Mouse (Mus musculus) forebrain, embryonic 16.5 days (tissue): ENCODE measurements around the gene Atrnl1. TPM values are rescaled to one million over a fixed set of nuclear protein-coding genes. Genes with fewer than 3 reads are reported as not detected.
A peak's percentile ranks its signal among the peaks of the same experiment; 100 is the strongest.

Experiments
- ATAC-seq: fragments of 200-750 bp; cut with Nextera tagmentation; 2 replicates; pipeline ENCODE4 v1.8.0; 2017; ENCODE audit warnings: mild to moderate bottlenecking, moderate library complexity
- H3K27ac ChIP-seq: fragments of 300-500 bp; sonication (generic); 2 replicates; pipeline ENCODE4 v1.5.1; 2014; ENCODE audit warnings: low read length, control low read depth
- H3K27me3 ChIP-seq: fragments of 300-500 bp; sonication (generic); replicated peaks from 2 replicates; pipeline ENCODE4 v1.6.1; 2014; ENCODE audit warnings: low read length; ENCODE audit not compliant: control insufficient read depth, insufficient read depth
- H3K36me3 ChIP-seq: fragments of 300-500 bp; sonication (generic); 2 replicates; pipeline ENCODE4 v1.6.1; 2014; ENCODE audit not compliant: control insufficient read depth, insufficient read depth
- H3K4me1 ChIP-seq: fragments of 300-500 bp; sonication (generic); replicated peaks from 2 replicates; pipeline ENCODE4 v1.6.1; 2014; ENCODE audit warnings: low read length; ENCODE audit not compliant: control insufficient read depth, insufficient read depth
- H3K4me2 ChIP-seq: fragments of 300-500 bp; sonication (generic); 2 replicates; pipeline ENCODE4 v1.6.1; 2014; ENCODE audit warnings: mild to moderate bottlenecking, low read length, control low read depth
- H3K4me3 ChIP-seq: fragments of 300-500 bp; sonication (generic); replicated peaks from 2 replicates; pipeline ENCODE4 v1.5.1; 2014; ENCODE audit warnings: mild to moderate bottlenecking, low read length, control low read depth
- H3K9ac ChIP-seq: fragments of 300-500 bp; sonication (generic); replicated peaks from 2 replicates; pipeline ENCODE4 v1.6.1; 2014; ENCODE audit warnings: low read depth, low read length, control low read depth
- H3K9me3 ChIP-seq: fragments of 300-500 bp; sonication (generic); 2 replicates; pipeline ENCODE4 v1.6.1; 2016; ENCODE audit warnings: low read length; ENCODE audit not compliant: control insufficient read depth
- WGBS: fragments of 180-500 bp; shearing (Covaris S2); extraction: QIAGEN DNeasy Blood & Tissue Kit; methylation state at CpG from one replicate; pipeline ENCODE4 v1.1.7; 2014; 5-methylcytosine and 5-hydroxymethylcytosine counted together
- polyA plus RNA-seq: library from polyadenylated mRNA; unstranded; fragments of >200 nt; fragmentation: Nextera tagmentation; extraction: Ambion mirVana; gene quantifications from 2 replicates; pipeline ENCODE4 v1.2.1, GENCODE M21; 2015

Atrnl1 gene
- polyA plus RNA-seq, 1 experiment from 2014 or later, result 8.3 TPM

DNA sequence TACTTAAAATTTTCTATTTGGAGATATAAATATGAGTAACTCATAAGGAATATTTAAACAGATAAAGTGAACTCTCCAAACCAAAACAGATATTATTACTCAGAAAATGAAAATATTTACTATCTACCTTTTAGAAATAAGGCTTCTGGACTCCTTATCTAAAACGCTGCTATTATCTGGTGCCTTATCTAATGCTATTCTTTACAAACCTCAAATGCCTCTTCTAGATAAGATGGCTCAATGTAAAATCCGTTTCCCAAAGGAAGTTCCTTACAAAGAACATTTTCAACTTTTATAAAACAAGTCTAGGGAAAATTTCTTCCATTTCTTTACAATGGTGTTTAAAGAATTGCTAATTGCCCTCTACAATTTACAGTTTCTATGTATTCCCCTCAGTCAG, 156.2 kb downstream of the Atrnl1 start:
- no peaks in the 10 kb centered on the region for H3K27me3 ChIP-seq
- H3K4me2 ChIP-seq, result no peak overlapping the region
- no peak overlapping the region for H3K27ac ChIP-seq
- ATAC-seq, result no peak
- no peaks in the 10 kb centered on the region for H3K36me3 ChIP-seq
- H3K4me3 ChIP-seq, result no peak overlapping the region
- no peaks in the 10 kb centered on the region for H3K4me1 ChIP-seq
- no peaks in the 10 kb centered on the region for H3K9me3 ChIP-seq
- no peak overlapping the region for H3K9ac ChIP-seq
- WGBS, result 83% methylated on average over 2 of the region's 2 CpGs

DNA sequence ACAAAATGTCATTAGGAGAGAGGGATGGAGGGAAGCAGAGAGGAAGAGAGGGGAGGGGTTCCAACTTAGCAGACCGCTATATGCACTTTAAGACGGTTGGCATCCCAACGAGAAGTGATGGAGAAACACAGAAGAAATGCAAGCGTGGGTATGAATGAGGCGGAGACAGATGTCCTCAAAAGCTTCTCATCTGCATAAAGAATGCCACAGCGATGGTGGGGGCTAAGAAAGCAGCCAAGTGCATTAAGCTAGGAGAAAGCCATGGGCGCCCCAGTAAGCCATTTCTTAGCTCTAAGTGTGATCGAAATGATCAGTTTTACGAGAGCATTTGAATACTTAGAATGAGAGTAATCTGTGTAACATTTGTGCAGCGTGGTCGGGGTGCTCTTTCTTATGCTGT, 157.8 kb downstream of the Atrnl1 start:
- Histone ChIP-seq H3K4me1 (no peaks in the 10 kb centered on the region), H3K4me2 (no peak overlapping the region), H3K9me3 (no peaks in the 10 kb centered on the region), H3K27ac (no peak overlapping the region), H3K9ac (no peak overlapping the region), H3K4me3 (no peak overlapping the region), H3K36me3 (no peaks in the 10 kb centered on the region), H3K27me3 (no peaks in the 10 kb centered on the region)
- ATAC-seq, result no peak
- 78% methylated on average over 11 of the region's 11 CpGs for WGBS

DNA sequence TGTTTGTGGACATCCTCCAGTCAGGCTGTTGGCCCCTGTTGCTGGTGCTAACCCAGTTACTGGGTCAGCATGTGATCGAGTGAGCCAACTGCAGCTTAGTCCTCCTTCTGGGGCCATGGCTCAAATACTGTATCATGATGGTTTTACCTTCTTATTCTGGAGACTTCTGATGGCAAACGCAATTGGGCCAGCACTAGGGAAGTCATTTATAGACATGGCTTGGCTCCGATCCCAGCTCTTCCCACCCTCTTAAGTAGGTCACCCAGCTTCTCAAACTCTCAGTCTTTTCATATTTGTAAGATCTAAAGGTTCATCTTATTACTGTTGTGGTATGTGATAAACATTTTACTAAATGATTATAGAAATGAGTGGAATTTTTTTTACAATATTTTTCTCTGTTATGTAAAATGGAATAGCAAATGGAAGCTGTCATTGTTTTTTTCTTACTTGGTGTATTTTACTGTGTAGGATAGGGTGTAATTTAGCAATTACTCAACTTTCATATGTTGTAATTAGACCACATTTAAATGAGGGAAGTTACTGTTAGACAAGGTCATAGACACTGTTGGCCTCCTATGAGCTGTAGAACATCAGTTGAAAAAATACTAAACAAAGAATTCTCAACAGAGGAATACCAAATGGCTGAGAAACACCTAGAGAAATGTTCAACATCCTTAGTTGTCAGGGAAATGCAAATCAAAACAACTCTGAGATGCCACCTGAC, 171.7 kb downstream of the Atrnl1 start:
- Histone ChIP-seq H3K36me3 (no peaks in the 10 kb centered on the region), H3K9ac (no peak overlapping the region), H3K4me3 (no peak overlapping the region), H3K4me2 (no peak overlapping the region), H3K27me3 (no peaks in the 10 kb centered on the region), H3K4me1 (no peaks in the 10 kb centered on the region), H3K9me3 (no peaks in the 10 kb centered on the region), H3K27ac (no peak overlapping the region)
- ATAC-seq, result no peak
- WGBS, result 78% methylated on average over 3 of the region's 3 CpGs

DNA sequence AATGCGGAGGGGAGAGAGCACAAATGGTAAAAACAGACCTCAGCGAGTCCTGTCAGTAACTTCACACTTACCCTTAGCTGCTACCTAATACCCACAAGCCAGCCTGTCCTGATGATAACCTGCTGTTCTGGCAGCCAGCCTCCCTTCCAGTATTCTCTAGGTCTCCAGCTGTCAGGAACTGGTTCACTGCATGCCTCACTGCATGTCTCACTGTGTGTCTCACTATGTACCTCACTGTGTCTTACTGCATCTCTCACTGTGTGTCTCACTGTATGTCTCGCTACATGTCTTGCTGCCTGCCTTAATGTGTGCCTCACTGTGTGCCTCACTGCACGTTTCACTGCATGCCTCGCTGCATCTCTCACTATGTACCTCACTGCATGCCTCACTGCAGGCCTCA, 175.9 kb downstream of the Atrnl1 start:
- no peak overlapping the region for H3K4me2 ChIP-seq
- H3K9ac ChIP-seq, result no peak overlapping the region
- H3K4me3 ChIP-seq, result no peak overlapping the region
- H3K36me3 ChIP-seq, result no peaks in the 10 kb centered on the region
- 0 out of 2 replicates have a peak, but pooled peaks have one; percentile 33 for ATAC-seq
- H3K4me1 ChIP-seq, result no peaks in the 10 kb centered on the region
- H3K27ac ChIP-seq, result no peak overlapping the region
- 67% methylated on average over 5 of the region's 5 CpGs for WGBS
- H3K9me3 ChIP-seq, result no peaks in the 10 kb centered on the region
- no peaks in the 10 kb centered on the region for H3K27me3 ChIP-seq

DNA sequence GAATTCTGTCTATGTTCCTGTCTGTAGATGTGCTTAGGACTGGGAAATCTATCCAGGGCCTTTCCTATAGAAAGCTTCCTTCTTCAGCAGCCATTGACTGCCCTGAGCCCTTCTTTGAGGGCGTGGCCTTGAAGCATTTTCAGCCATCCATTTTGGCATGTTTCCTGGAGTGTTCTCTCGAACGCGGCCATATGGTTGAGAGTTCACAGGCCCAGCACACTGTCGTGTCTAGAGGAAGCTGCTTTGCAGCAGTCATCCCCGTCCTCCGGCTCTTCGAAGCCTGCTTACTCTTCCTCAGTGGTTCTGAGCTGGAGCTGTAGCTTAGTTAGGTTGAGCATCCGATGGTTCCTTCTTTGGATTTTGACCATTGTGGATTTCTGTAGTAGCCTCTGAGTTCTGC, 191.4 kb downstream of the Atrnl1 start:
- Histone ChIP-seq H3K36me3 (no peaks in the 10 kb centered on the region), H3K27me3 (no peaks in the 10 kb centered on the region), H3K4me3 (no peak overlapping the region), H3K4me2 (no peak overlapping the region), H3K9ac (no peak overlapping the region), H3K9me3 (no peaks in the 10 kb centered on the region), H3K4me1 (no peaks in the 10 kb centered on the region), H3K27ac (no peak overlapping the region)
- ATAC-seq, result no peak
- WGBS, result 64% methylated on average over 9 of the region's 9 CpGs

DNA sequence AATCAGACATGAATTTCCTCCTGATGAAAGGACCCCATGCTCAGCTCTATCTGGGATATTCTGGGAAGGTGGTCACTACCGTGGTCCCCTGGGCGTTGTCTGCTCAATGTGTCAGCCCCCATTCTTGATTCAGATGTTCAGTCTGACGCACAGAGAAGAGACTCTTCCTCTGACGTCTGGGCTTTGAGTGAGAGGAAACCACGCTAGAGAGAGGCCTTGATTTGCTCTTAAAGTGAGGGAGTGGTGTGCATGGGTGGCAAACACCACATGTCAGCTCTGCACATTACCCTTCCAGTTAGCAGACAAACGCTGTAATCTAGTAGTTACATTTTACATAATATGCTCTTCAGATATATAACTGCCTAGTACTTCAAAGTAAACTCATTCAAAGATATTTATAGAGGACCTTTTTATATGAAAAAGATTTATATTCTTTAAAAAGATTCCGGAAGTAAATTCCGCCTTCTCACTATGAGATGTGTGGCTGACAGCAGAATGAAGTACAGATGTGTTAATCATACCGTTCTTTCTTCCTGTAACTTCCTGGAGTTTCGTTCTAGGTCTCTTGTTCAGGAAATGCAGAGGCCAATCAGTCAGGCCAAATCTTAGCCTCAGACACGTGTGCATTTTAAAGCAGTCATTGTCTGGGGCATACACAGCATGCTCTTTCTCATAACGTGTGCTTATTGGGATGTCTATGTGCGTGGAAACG, 192.1 kb downstream of the Atrnl1 start:
- Histone ChIP-seq H3K27me3 (no peaks in the 10 kb centered on the region), H3K9me3 (no peaks in the 10 kb centered on the region), H3K4me2 (no peak overlapping the region), H3K36me3 (no peaks in the 10 kb centered on the region), H3K4me3 (no peak overlapping the region), H3K9ac (no peak overlapping the region), H3K4me1 (no peaks in the 10 kb centered on the region), H3K27ac (no peak overlapping the region)
- 83% methylated on average over 14 of the region's 14 CpGs for WGBS
- no peak for ATAC-seq

DNA sequence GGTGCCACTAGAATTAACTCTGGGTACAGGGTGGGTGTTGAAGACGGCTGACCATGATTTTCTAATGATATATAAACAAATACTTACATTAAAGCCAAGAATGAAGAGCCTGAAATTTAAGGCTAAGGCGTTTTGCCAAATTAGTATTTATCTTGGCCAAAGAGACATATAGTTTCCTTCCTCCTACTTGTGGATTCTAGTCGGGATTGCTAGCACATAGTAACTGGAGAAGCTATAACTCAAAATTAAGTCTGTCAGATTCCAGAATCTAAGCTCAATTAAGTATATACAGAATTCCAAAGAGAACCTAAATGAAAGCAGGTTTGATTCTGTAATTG, 192.6 kb downstream of the Atrnl1 start:
- ATAC-seq, result no peak
- Histone ChIP-seq H3K9me3 (no peaks in the 10 kb centered on the region), H3K27me3 (no peaks in the 10 kb centered on the region), H3K4me1 (no peaks in the 10 kb centered on the region), H3K4me3 (no peak overlapping the region), H3K36me3 (no peaks in the 10 kb centered on the region), H3K27ac (no peak overlapping the region), H3K9ac (no peak overlapping the region), H3K4me2 (no peak overlapping the region)
- 86% methylated on average over 3 of the region's 3 CpGs for WGBS

DNA sequence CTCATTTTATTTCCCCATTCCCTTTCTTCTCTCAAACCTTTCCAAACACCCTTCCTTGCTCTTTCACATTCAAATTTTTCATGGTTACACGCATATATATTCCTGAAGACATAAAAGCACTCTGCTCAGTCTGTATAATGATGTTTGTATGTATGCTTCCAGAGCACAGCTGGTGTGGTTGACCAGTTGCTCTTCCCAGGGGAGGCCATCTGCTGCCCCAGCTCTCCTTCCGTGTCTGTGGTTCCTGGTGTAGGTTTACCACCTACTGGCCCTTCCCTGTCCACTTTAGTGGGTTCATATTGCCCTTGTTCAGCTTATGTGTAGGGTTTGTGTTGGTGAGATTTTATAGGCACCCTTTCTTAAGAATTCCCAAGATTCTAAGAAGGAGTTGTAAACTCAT, 197.5 kb downstream of the Atrnl1 start:
- Histone ChIP-seq H3K4me3 (no peak overlapping the region), H3K4me1 (no peaks in the 10 kb centered on the region), H3K36me3 (no peaks in the 10 kb centered on the region), H3K9me3 (no peaks in the 10 kb centered on the region), H3K27ac (no peak overlapping the region), H3K4me2 (no peak overlapping the region), H3K27me3 (no peaks in the 10 kb centered on the region), H3K9ac (no peak overlapping the region)
- 71% methylated on average over 2 of the region's 2 CpGs for WGBS
- no peak for ATAC-seq

DNA sequence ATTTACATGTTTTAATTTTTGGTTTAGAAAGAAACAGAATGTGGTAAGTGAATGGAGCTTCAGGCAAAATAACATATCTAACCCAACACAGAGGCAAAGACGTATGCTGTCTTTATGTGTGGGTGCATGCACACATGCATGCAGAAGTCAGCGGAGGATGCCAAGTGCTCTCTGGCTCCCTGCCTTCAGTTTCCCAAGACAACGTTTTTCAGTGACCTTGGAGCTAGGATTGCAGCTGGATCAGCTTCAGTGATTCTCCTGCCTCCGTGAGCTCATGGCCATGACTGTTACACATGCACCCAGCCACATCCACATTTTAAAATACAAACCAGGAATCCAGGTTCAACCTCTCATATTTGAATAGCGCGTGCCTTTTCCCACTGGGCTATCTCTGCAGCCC, 203.5 kb downstream of the Atrnl1 start:
- Histone ChIP-seq H3K9ac (no peak overlapping the region), H3K36me3 (no peaks in the 10 kb centered on the region), H3K4me3 (no peak overlapping the region), H3K4me2 (no peak overlapping the region), H3K27ac (no peak overlapping the region), H3K4me1 (0 out of 2 replicates have a peak, but pooled peaks cover 3% of the 10 kb centered on the region), H3K27me3 (no peaks in the 10 kb centered on the region), H3K9me3 (no peaks in the 10 kb centered on the region)
- WGBS, result 82% methylated on average over 6 of the region's 6 CpGs
- ATAC-seq, result no peak
